Mouse (Mus musculus): ENCODE results near the gene 9330182L06Rik. TPM values are rescaled to one million over a fixed set of nuclear protein-coding genes. Genes with fewer than 3 reads are reported as not detected.

9330182L06Rik gene
- 1.6 TPM for polyA plus RNA-seq (2014; fragmentation: Illumina TruSeq; extraction: RNeasy Lipid Tissue Mini Kit (QIAGEN cat#74804); ENCODE audit: low replicate concordance)

GRCm38 (mm10) chr5:9265586-9266279 lies at the start of gene 9330182L06Rik:
Gene 9330182L06Rik (plus strand): TSS chr5:9266118.

Other genes starting within 250 kb of the 9330182L06Rik start
- 306 TPM for gene Tmem243, start 165.4 kb upstream of the 9330182L06Rik start, polyA plus RNA-seq (2014; fragmentation: Illumina TruSeq; extraction: RNeasy Lipid Tissue Mini Kit (QIAGEN cat#74804); ENCODE audit: low replicate concordance)
- gene Dmtf1, start 104.3 kb upstream of the 9330182L06Rik start, polyA plus RNA-seq (2014; fragmentation: Illumina TruSeq; extraction: RNeasy Lipid Tissue Mini Kit (QIAGEN cat#74804); ENCODE audit: low replicate concordance), result 62.9 TPM

Data from small intestine, adult 10 weeks (tissue).